Mouse (Mus musculus) layer of hippocampus, postnatal 25 days (tissue): ENCODE measurements around the gene Krtap9-5. TPM values are rescaled to one million over a fixed set of nuclear protein-coding genes. Genes with fewer than 3 reads are reported as not detected.

Experiments
- total RNA-seq, 2 experiments: library from RNA; stranded (reverse); gene quantifications; 2 replicates each; pipeline ENCODE4 v1.2.3; 2021

Krtap9-5 gene
- total RNA-seq, 2 experiments from 2014 or later = not detected

Other genes with a start within 250 kb of the Krtap9-5 start
- not detected for gene Gm14180, start 214.2 kb upstream of the Krtap9-5 start, total RNA-seq
- not detected for gene Gm11595, start 175.6 kb upstream of the Krtap9-5 start, total RNA-seq
- not detected for gene Krtap4-8, start 167.8 kb upstream of the Krtap9-5 start, total RNA-seq
- gene Krtap4-9, start 163.3 kb upstream of the Krtap9-5 start, total RNA-seq = not detected
- not detected for gene Gm11596, start 155.0 kb upstream of the Krtap9-5 start, total RNA-seq
- gene Gm11569, start 149.5 kb upstream of the Krtap9-5 start, total RNA-seq = not detected
- not detected for gene Gm11554, start 144.0 kb upstream of the Krtap9-5 start, total RNA-seq
- gene Krtap4-13, start 138.6 kb upstream of the Krtap9-5 start, total RNA-seq = not detected
- not detected for gene Gm11564, start 132.8 kb upstream of the Krtap9-5 start, total RNA-seq
- gene 2300003K06Rik, start 110.4 kb upstream of the Krtap9-5 start, total RNA-seq = not detected
- gene Krtap4-16, start 96.9 kb upstream of the Krtap9-5 start, total RNA-seq = not detected
- not detected for gene Gm11568, start 90.6 kb upstream of the Krtap9-5 start, total RNA-seq
- not detected for gene Gm11559, start 84.0 kb upstream of the Krtap9-5 start, total RNA-seq
- gene Krtap9-1, start 75.1 kb upstream of the Krtap9-5 start, total RNA-seq = not detected
- not detected for gene Gm11567, start 69.3 kb upstream of the Krtap9-5 start, total RNA-seq
- not detected for gene Krtap31-1, start 40.6 kb upstream of the Krtap9-5 start, total RNA-seq
- gene Gm11565, start 33.7 kb upstream of the Krtap9-5 start, total RNA-seq = not detected
- gene Krtap31-2, start 12.2 kb upstream of the Krtap9-5 start, total RNA-seq = not detected
- gene Krtap29-1, start 30.6 kb downstream of the Krtap9-5 start, total RNA-seq = not detected
- not detected for gene Krtap16-1, start 38.1 kb downstream of the Krtap9-5 start, total RNA-seq
- not detected for gene Krtap17-1, start 45.5 kb downstream of the Krtap9-5 start, total RNA-seq
- gene Krt33a, start 67.7 kb downstream of the Krtap9-5 start, total RNA-seq = not detected
- gene Krt33b, start 81.4 kb downstream of the Krtap9-5 start, total RNA-seq = not detected
- not detected for gene Krt34, start 93.1 kb downstream of the Krtap9-5 start, total RNA-seq
- not detected for gene Krt31, start 102.1 kb downstream of the Krtap9-5 start, total RNA-seq
- not detected for gene Krt32, start 139.8 kb downstream of the Krtap9-5 start, total RNA-seq
- not detected for gene Krt35, start 147.8 kb downstream of the Krtap9-5 start, total RNA-seq
- not detected for gene Krt36, start 157.2 kb downstream of the Krtap9-5 start, total RNA-seq
- not detected for gene Krt13, start 173.1 kb downstream of the Krtap9-5 start, total RNA-seq
- gene Krt15, start 187.5 kb downstream of the Krtap9-5 start, total RNA-seq = under 1 TPM in 1 of 2 experiments, not detected in 1; 0.98 TPM
- under 1 TPM in 1 of 2 experiments, not detected in 1; 0.34 TPM for gene Krt19, start 200.2 kb downstream of the Krtap9-5 start, total RNA-seq
- 1 to 10 TPM; 2.1 to 4.0 TPM for gene Krt9, start 244.8 kb downstream of the Krtap9-5 start, total RNA-seq